Mouse (Mus musculus): ENCODE measurements around the gene Tead1.

- TF ChIP-seq CTCF (IDR thresholded peaks at IDR 0.05; ENCODE audit: low read depth, low read length) (no peak), POLR2A (IDR thresholded peaks at IDR 0.05; ENCODE audit: insufficient read depth, low read length) (no peak)
Measured at GRCm38 (mm10) chr7:112819833-112820232, 140.7 kb downstream of the Tead1 start.
